Mouse (Mus musculus): Measurements from ENCODE around the gene Sp1. TPM values are rescaled to one million over a fixed set of nuclear protein-coding genes. Genes with fewer than 3 reads are reported as not detected.

The Sp1 gene
- polyA plus RNA-seq, 1 experiment from 2014 or later, result 12.5 TPM

- WGBS, result 17% methylated on average over 34 of the region's 34 CpGs
- no peaks in the 10 kb centered on the region for H3K27me3 ChIP-seq (ENCODE audit: control insufficient read depth, insufficient read depth, low read length)
- peaks cover 19% of the 10 kb centered on the region for H3K36me3 ChIP-seq (ENCODE audit: control insufficient read depth, insufficient read depth, low read length)
- no peak for DNase-seq (ENCODE audit: low spot score)
- H3K9ac ChIP-seq (ENCODE audit: low read length), result peak overlapping the region; percentile 88
- H3K4me2 ChIP-seq (ENCODE audit: low read depth, low read length, severe bottlenecking), result peak overlapping the region; percentile 74
- no peak for ATAC-seq (replicated peaks; ENCODE audit: low FRiP score)
- H3K9me3 ChIP-seq (ENCODE audit: control insufficient read depth, low read length), result no peaks in the 10 kb centered on the region
- peak overlapping the region; percentile 99 for H3K27ac ChIP-seq (ENCODE audit: low read depth, low read length)
- peaks cover 9% of the 10 kb centered on the region for H3K4me1 ChIP-seq (replicated peaks; ENCODE audit: control insufficient read depth, insufficient read depth, low read length)
- H3K4me3 ChIP-seq (ENCODE audit: low read depth, low read length), result peak overlapping the region; percentile 50
Measured at GRCm38 (mm10) chr15:102404608-102405488, 1.1 kb upstream of the Sp1 start.

GRCm38 (mm10) chr15:102406196-102406911 is 411 bp downstream of the Sp1 start:
- H3K4me1 ChIP-seq (replicated peaks; ENCODE audit: control insufficient read depth, insufficient read depth, low read length), result peaks cover 9% of the 10 kb centered on the region
- H3K4me3 ChIP-seq (ENCODE audit: low read depth, low read length), result peak overlapping the region; percentile 61
- H3K9ac ChIP-seq (ENCODE audit: low read length), result peak overlapping the region; percentile 94
- peaks cover 25% of the 10 kb centered on the region for H3K36me3 ChIP-seq (ENCODE audit: control insufficient read depth, insufficient read depth, low read length)
- DNase-seq (ENCODE audit: low spot score) (peak; percentile 98), ATAC-seq (replicated peaks; ENCODE audit: low FRiP score) (peak; percentile 11)
- no peaks in the 10 kb centered on the region for H3K9me3 ChIP-seq (ENCODE audit: control insufficient read depth, low read length)
- peak overlapping the region; percentile 96 for H3K27ac ChIP-seq (ENCODE audit: low read depth, low read length)
- 2% methylated on average over 44 of the region's 69 CpGs for WGBS
- no peaks in the 10 kb centered on the region for H3K27me3 ChIP-seq (ENCODE audit: control insufficient read depth, insufficient read depth, low read length)
- peak overlapping the region; percentile 42 for H3K4me2 ChIP-seq (ENCODE audit: low read depth, low read length, severe bottlenecking)

GRCm38 (mm10) chr15:102406912-102407580 is 1.1 kb downstream of the Sp1 start:
- H3K36me3 ChIP-seq (ENCODE audit: control insufficient read depth, insufficient read depth, low read length), result peaks cover 30% of the 10 kb centered on the region
- peak overlapping the region; percentile 94 for H3K9ac ChIP-seq (ENCODE audit: low read length)
- DNase-seq (ENCODE audit: low spot score) (no peak), ATAC-seq (replicated peaks; ENCODE audit: low FRiP score) (no peak)
- H3K27me3 ChIP-seq (ENCODE audit: control insufficient read depth, insufficient read depth, low read length), result no peaks in the 10 kb centered on the region
- no peaks in the 10 kb centered on the region for H3K9me3 ChIP-seq (ENCODE audit: control insufficient read depth, low read length)
- peaks cover 9% of the 10 kb centered on the region for H3K4me1 ChIP-seq (replicated peaks; ENCODE audit: control insufficient read depth, insufficient read depth, low read length)
- peak overlapping the region; percentile 61 for H3K4me3 ChIP-seq (ENCODE audit: low read depth, low read length)
- 32% methylated on average over 3 of the region's 3 CpGs for WGBS
- peak overlapping the region; percentile 42 for H3K4me2 ChIP-seq (ENCODE audit: low read depth, low read length, severe bottlenecking)
- peak overlapping the region; percentile 96; the same call in 1 of the 2 replicates for H3K27ac ChIP-seq (ENCODE audit: low read depth, low read length)

GRCm38 (mm10) chr15:102407681-102408557 is 2.0 kb downstream of the Sp1 start:
- no peak overlapping the region for H3K4me2 ChIP-seq (ENCODE audit: low read depth, low read length, severe bottlenecking)

GRCm38 (mm10) chr15:102408558-102409130 is 2.7 kb downstream of the Sp1 start:
- H3K4me2 ChIP-seq (ENCODE audit: low read depth, low read length, severe bottlenecking), result no peak overlapping the region
- no peak overlapping the region for H3K4me3 ChIP-seq (ENCODE audit: low read depth, low read length)
- H3K36me3 ChIP-seq (ENCODE audit: control insufficient read depth, insufficient read depth, low read length), result peaks cover 30% of the 10 kb centered on the region
- no peaks in the 10 kb centered on the region for H3K27me3 ChIP-seq (ENCODE audit: control insufficient read depth, insufficient read depth, low read length)
- ATAC-seq (replicated peaks; ENCODE audit: low FRiP score) (no peak), DNase-seq (ENCODE audit: low spot score) (no peak)
- WGBS, result 88% methylated on average over 2 of the region's 2 CpGs
- H3K9ac ChIP-seq (ENCODE audit: low read length), result no peak overlapping the region
- H3K27ac ChIP-seq (ENCODE audit: low read depth, low read length), result no peak overlapping the region
- no peaks in the 10 kb centered on the region for H3K9me3 ChIP-seq (ENCODE audit: control insufficient read depth, low read length)
- peaks cover 9% of the 10 kb centered on the region for H3K4me1 ChIP-seq (replicated peaks; ENCODE audit: control insufficient read depth, insufficient read depth, low read length)

More at GRCm38 (mm10) chr15:102407681-102408557, 2.0 kb downstream of the Sp1 start:
- Histone ChIP-seq H3K4me3 (ENCODE audit: low read depth, low read length) (no peak overlapping the region), H3K9me3 (ENCODE audit: control insufficient read depth, low read length) (no peaks in the 10 kb centered on the region), H3K36me3 (ENCODE audit: control insufficient read depth, insufficient read depth, low read length) (peaks cover 30% of the 10 kb centered on the region), H3K9ac (ENCODE audit: low read length) (no peak overlapping the region), H3K4me1 (replicated peaks; ENCODE audit: control insufficient read depth, insufficient read depth, low read length) (peaks cover 9% of the 10 kb centered on the region), H3K27ac (ENCODE audit: low read depth, low read length) (no peak overlapping the region), H3K27me3 (ENCODE audit: control insufficient read depth, insufficient read depth, low read length) (no peaks in the 10 kb centered on the region)
- ATAC-seq (replicated peaks; ENCODE audit: low FRiP score) (no peak), DNase-seq (ENCODE audit: low spot score) (peak; percentile 47)
- 93% methylated on average over 10 of the region's 10 CpGs for WGBS

- peaks cover 30% of the 10 kb centered on the region for H3K36me3 ChIP-seq (ENCODE audit: control insufficient read depth, insufficient read depth, low read length)
- peaks cover 9% of the 10 kb centered on the region for H3K4me1 ChIP-seq (replicated peaks; ENCODE audit: control insufficient read depth, insufficient read depth, low read length)
- no peak overlapping the region for H3K27ac ChIP-seq (ENCODE audit: low read depth, low read length)
- H3K9me3 ChIP-seq (ENCODE audit: control insufficient read depth, low read length), result no peaks in the 10 kb centered on the region
- H3K4me3 ChIP-seq (ENCODE audit: low read depth, low read length), result no peak overlapping the region
- H3K27me3 ChIP-seq (ENCODE audit: control insufficient read depth, insufficient read depth, low read length), result no peaks in the 10 kb centered on the region
- H3K9ac ChIP-seq (ENCODE audit: low read length), result no peak overlapping the region
- H3K4me2 ChIP-seq (ENCODE audit: low read depth, low read length, severe bottlenecking), result no peak overlapping the region
- ATAC-seq (replicated peaks; ENCODE audit: low FRiP score) (no peak), DNase-seq (ENCODE audit: low spot score) (peak; percentile 48)
- 98% methylated on average over 3 of the region's 3 CpGs for WGBS
Measured at GRCm38 (mm10) chr15:102409286-102409685, 3.3 kb downstream of the Sp1 start.

- ATAC-seq (replicated peaks; ENCODE audit: low FRiP score) (no peak), DNase-seq (ENCODE audit: low spot score) (no peak)
- H3K9me3 ChIP-seq (ENCODE audit: control insufficient read depth, low read length), result no peaks in the 10 kb centered on the region
- H3K4me1 ChIP-seq (replicated peaks; ENCODE audit: control insufficient read depth, insufficient read depth, low read length), result peaks cover 9% of the 10 kb centered on the region
- H3K27ac ChIP-seq (ENCODE audit: low read depth, low read length), result no peak overlapping the region
- 89% methylated on average over 1 of the region's 1 CpGs for WGBS
- no peaks in the 10 kb centered on the region for H3K27me3 ChIP-seq (ENCODE audit: control insufficient read depth, insufficient read depth, low read length)
- no peak overlapping the region for H3K4me3 ChIP-seq (ENCODE audit: low read depth, low read length)
- H3K4me2 ChIP-seq (ENCODE audit: low read depth, low read length, severe bottlenecking), result 0 out of 2 replicates have a peak overlapping the region, but pooled peaks have one; percentile 15
- no peak overlapping the region for H3K9ac ChIP-seq (ENCODE audit: low read length)
- peaks cover 30% of the 10 kb centered on the region for H3K36me3 ChIP-seq (ENCODE audit: control insufficient read depth, insufficient read depth, low read length)
Measured at GRCm38 (mm10) chr15:102411077-102411476, 5.1 kb downstream of the Sp1 start.
